In genomic region chr16:22791235-22791634, GRCm38 (mm10) we compare ENCODE assay signal across 34 mouse cellular contexts. TPM values are rescaled to one million over a fixed set of nuclear protein-coding genes. Genes with fewer than 3 reads are reported as not detected.
DNase-seq lines count a peak whose midpoint lies in the region; ATAC-seq and TF ChIP-seq lines count a peak whose summit lies in the region.
"Had no signal": no experiment of that assay in that cellular context is flagged by ENCODE, and none has a peak within 500 bp of the region (broad histone marks: within the 10 kb centered on the region; RNA-seq: fewer than 3 reads in every experiment).

No protein-coding gene starts in this region.

- no peaks in the 10 kb centered on the region for H3K36me3 ChIP-seq in liver, adult 2 months (ENCODE audit: control insufficient read depth, insufficient read depth, low read length)
- no peaks in the 10 kb centered on the region for H3K36me3 ChIP-seq in liver, embryonic 12.5 days
- H3K36me3 ChIP-seq: embryonic facial prominence, embryonic 15.5 days; forebrain, embryonic 12.5 days; kidney, embryonic 15.5 days; midbrain, embryonic 10.5 days had no signal

- no peaks in the 10 kb centered on the region for H3K27me3 ChIP-seq in cerebellum, adult 2 months (ENCODE audit: control insufficient read depth, insufficient read depth, low read length)
- H3K27me3 ChIP-seq in liver, adult 2 months (ENCODE audit: control insufficient read depth, insufficient read depth, low read length), result peaks cover 8% of the 10 kb centered on the region; the same call in 1 of the 2 replicates
- H3K27me3 ChIP-seq in liver, embryonic 12.5 days (replicated peaks), result no peaks in the 10 kb centered on the region
- H3K27me3 ChIP-seq in Patski, result no peaks in the 10 kb centered on the region
- H3K27me3 ChIP-seq: embryonic facial prominence, embryonic 15.5 days had no signal

- H3K4me2 ChIP-seq in liver, embryonic 12.5 days, result no peak overlapping the region
- H3K4me2 ChIP-seq: embryonic facial prominence, embryonic 15.5 days; forebrain, embryonic 12.5 days; kidney, embryonic 15.5 days had no signal

- peaks cover 33% of the 10 kb centered on the region for H3K4me1 ChIP-seq in cerebellum, adult 2 months (ENCODE audit: control insufficient read depth, insufficient read depth, low read length)
- peaks cover 4% of the 10 kb centered on the region; the same call in 1 of the 2 replicates for H3K4me1 ChIP-seq in liver, adult 2 months (ENCODE audit: control insufficient read depth, insufficient read depth, low read length)
- no peaks in the 10 kb centered on the region for H3K4me1 ChIP-seq in liver, embryonic 12.5 days
- H3K4me1 ChIP-seq: kidney, embryonic 15.5 days had no signal

- no peaks in the 10 kb centered on the region for H3K79me2 ChIP-seq in liver, adult 2 months (ENCODE audit: control insufficient read depth, insufficient read depth, low read length)

- CTCF ChIA-PET in Patski (lab: Charles Lee), result no interaction called here

- no peak for TF ChIP-seq POLR2A in cerebellum, adult 2 months (IDR thresholded peaks at IDR 0.05; ENCODE audit: borderline replicate concordance, insufficient read depth, low read length)
- TF ChIP-seq POLR2A in liver, adult 2 months (IDR thresholded peaks at IDR 0.05; ENCODE audit: extremely low read depth, insufficient read depth, low read length), result no peak

- intact Hi-C loops in heart, postnatal 14 days (cut with DNase I), result no loop called here

- in situ Hi-C loops in Patski (cut with MboI; ENCODE audit: low pct_unique_long_range_greater_than_20kb), result no loop called here

- peak; percentile 52 to 61 for DNase-seq in cerebellum, adult 2 months
- no peak for DNase-seq in cerebellum, adult 8-10 months
- peak; percentile 9 for DNase-seq in liver, adult 2 months (ENCODE audit: extremely low read depth, low read depth, low spot score)
- DNase-seq in Patski (ENCODE audit: low read depth, low spot score) (peak; percentile 9), adipocyte (ENCODE audit: low spot score) (peak; percentile 57)
- DNase-seq in heart, postnatal 14 days, result no peak
- DNase-seq: adrenal gland, adult 8-10 months; forebrain, postnatal 0 days; gastrocnemius, postnatal 14 days; kidney, adult 18-20 months; layer of hippocampus, postnatal 36 days; left cerebral cortex, postnatal 4 days; lung, adult 2 months; spleen, adult 18-20 months; thymus, postnatal 14 days had no signal

- no peak overlapping the region for H3K4me3 ChIP-seq in cerebellum, adult 2 months (replicated peaks; ENCODE audit: insufficient read depth, low read depth, low read length)
- no peak overlapping the region for H3K4me3 ChIP-seq in liver, adult 2 months (ENCODE audit: insufficient read depth, low read depth, low read length)
- H3K4me3 ChIP-seq in liver, embryonic 12.5 days, result no peak overlapping the region
- H3K4me3 ChIP-seq: embryonic facial prominence, embryonic 15.5 days; forebrain, embryonic 12.5 days; kidney, embryonic 15.5 days; midbrain, embryonic 10.5 days had no signal

- WGBS in cerebellum, adult 2 months, result 5% methylated on average over 2 of the region's 2 CpGs
- 37% methylated on average over 2 of the region's 2 CpGs for WGBS in liver, adult 2 months
- 28% methylated on average over 2 of the region's 2 CpGs for WGBS in liver, embryonic 12.5 days (ENCODE audit: insufficient replicate concordance)

- POLR2A ChIA-PET in Patski (lab: Charles Lee), result no interaction called here

- no peaks in the 10 kb centered on the region for H3K9me3 ChIP-seq in liver, embryonic 12.5 days (replicated peaks)
- H3K9me3 ChIP-seq: embryonic facial prominence, embryonic 15.5 days; forebrain, embryonic 12.5 days; kidney, embryonic 15.5 days; midbrain, embryonic 10.5 days had no signal

- no peak for TF ChIP-seq CTCF in cerebellum, adult 2 months (IDR thresholded peaks at IDR 0.05; ENCODE audit: borderline replicate concordance, insufficient read depth, low read depth, low read length)
- no peak for TF ChIP-seq CTCF in liver, adult 2 months (IDR thresholded peaks at IDR 0.05; ENCODE audit: low read depth, low read length)
- no peak for TF ChIP-seq CTCF in Patski (IDR thresholded peaks at IDR 0.05)

- H3K27ac ChIP-seq in cerebellum, adult 2 months (ENCODE audit: insufficient read depth, low read length), result peak overlapping the region; percentile 59; the same call in 1 of the 2 replicates
- peak overlapping the region; percentile 34; the same call in 1 of the 2 replicates for H3K27ac ChIP-seq in liver, adult 2 months (replicated peaks; ENCODE audit: insufficient read depth, low read depth, low read length)
- H3K27ac ChIP-seq in liver, embryonic 12.5 days, result no peak overlapping the region
- H3K27ac ChIP-seq: embryonic facial prominence, embryonic 15.5 days; forebrain, embryonic 12.5 days; kidney, embryonic 15.5 days; liver, embryonic 14.5 days; midbrain, embryonic 10.5 days had no signal

- ATAC-seq in liver, embryonic 12.5 days, result no peak
- no peak for ATAC-seq in Patski
- ATAC-seq: activated CD4-positive, CD25-positive, alpha-beta regulatory T cell, adult 4 months; CD4-positive, CD25-positive, alpha-beta regulatory T cell, adult 4 months; forebrain, postnatal 0 days; hindbrain, embryonic 16.5 days had no signal

- no peak overlapping the region for H3K9ac ChIP-seq in liver, adult 2 months (ENCODE audit: low read depth, low read length)
- no peak overlapping the region for H3K9ac ChIP-seq in liver, embryonic 12.5 days
- H3K9ac ChIP-seq: embryonic facial prominence, embryonic 15.5 days; forebrain, embryonic 12.5 days; forebrain, postnatal 0 days; kidney, embryonic 15.5 days; liver, embryonic 14.5 days had no signal

RNA-seq across cellular contexts. Expression of gene Crygs, which starts 20.1 kb away (rescaled TPM):
- 0.38 TPM in 2 replicates for polyA plus RNA-seq in cerebellum, adult 2 months (2012; rRNA removed)
- not detected in 2 replicates for total RNA-seq in liver, adult 2 months (2014; rRNA removed)
- 0.10 and 0.14 TPM in 2 replicates for polyA plus RNA-seq in liver, adult 2 months (2012; rRNA removed)
- 0.19 and 0.25 TPM in 2 replicates for polyA plus RNA-seq in liver, embryonic 12.5 days (2016; fragmentation: Nextera tagmentation; extraction: Ambion mirVana)
- 0.60 TPM for polyA plus RNA-seq in Patski (2021)
- not detected for total RNA-seq in heart, postnatal 14 days (2021)
- total RNA-seq: adrenal gland, adult 8-10 months; forebrain, postnatal 0 days; gastrocnemius, postnatal 14 days; granulocyte monocyte progenitor cell, adult 5-6 weeks; heart, postnatal 25 days; layer of hippocampus, postnatal 36 days; left cerebral cortex, postnatal 4 days; megakaryocyte progenitor cell, adult 5-6 weeks; monocyte, adult 5-6 weeks had no signal
- polyA plus RNA-seq: activated CD4-positive, CD25-positive, alpha-beta regulatory T cell, adult 4 months; CD4-positive, CD25-positive, alpha-beta regulatory T cell, adult 4 months; forebrain, embryonic 12.5 days; heart, embryonic 14.5 days; intestine, embryonic 14.5 days; limb, embryonic 14.5 days; liver, embryonic 14.5 days; lung, adult 2 months; neural tube, embryonic 14.5 days; stomach, embryonic 16.5 days; urinary bladder, adult 2 months had no signal

Comparison
In these comparisons a context has a peak if more than half of its experiments do, and no peak if none do; other contexts are left out.
1. DNase-seq: peak in cerebellum, adult 2 months (2 of 2), liver, adult 2 months (single experiment), Patski (single experiment) and adipocyte (single experiment); none in cerebellum, adult 8-10 months (single experiment) and heart, postnatal 14 days (0 of 2).